Mouse (Mus musculus): Measurements from ENCODE around the gene Nat10.
A peak's percentile ranks its signal among the peaks of the same experiment; 100 is the strongest.

Gene Nat10

DNA sequence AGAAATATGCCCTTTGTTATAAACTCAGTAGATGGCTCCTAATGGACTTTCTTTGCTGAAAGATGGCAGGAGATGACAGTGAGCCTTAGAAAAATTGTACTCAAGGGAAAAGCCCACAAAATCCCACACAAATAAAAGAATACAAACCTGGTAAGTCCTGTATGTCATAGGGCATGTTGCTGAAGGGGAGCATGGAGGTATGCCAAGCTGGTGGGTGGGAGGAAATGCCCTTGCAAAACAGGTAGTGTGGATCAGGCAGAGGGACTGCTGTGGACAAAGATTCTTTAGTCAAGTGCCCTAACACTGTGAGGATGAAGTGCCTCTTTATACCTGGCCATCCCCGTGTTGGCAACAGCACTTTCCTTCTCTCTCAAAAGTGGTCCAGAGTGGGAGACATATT, 68.3 kb downstream of the Nat10 start:
- DNase-seq (ENCODE audit: low read depth, low spot score) = no peak

DNA sequence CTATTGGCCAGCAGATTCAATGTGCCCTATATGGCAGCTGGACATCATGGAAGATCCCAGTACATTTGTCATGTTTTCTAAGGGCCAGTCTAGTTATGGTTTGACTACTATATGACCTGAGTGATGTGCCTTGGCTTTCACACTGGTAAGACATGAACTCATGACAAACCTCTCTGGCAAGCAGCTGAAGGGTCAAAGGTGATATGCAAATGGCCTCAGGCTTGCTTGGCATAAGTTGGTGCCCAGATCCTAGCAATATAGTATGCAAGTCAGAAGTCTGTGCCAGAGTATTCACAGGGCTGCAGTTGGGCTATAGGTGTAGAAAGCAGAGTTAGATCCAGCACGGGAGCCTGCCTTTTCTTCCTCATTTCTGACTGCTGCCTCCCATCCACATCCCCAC, 69.8 kb downstream of the Nat10 start:
- no peak for DNase-seq (ENCODE audit: low read depth, low spot score)

GRCm38 (mm10) chr2:103690828-103691227, 70.2 kb downstream of the Nat10 start:
- DNase-seq (ENCODE audit: low read depth, low spot score) = no peak

DNA sequence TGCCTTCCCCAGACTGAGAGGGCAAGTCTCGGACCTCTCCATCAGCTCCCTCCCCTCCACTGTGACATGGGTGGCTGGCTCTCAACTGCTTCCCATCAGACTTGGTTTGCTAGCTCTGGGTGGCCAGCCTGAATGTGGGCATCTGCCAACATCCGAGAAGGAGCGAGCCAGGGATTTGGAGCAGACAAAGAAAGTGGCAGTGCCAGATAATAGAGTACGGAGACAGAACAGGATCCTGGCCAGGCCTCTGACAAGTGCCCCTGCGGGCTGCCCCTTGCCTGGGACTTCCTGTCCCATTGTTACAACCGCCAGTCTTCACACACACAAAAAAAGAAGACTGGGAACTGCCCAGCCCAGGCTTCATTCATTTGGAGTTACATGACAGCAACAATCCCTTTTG, 70.6 kb downstream of the Nat10 start:
- DNase-seq (ENCODE audit: low read depth, low spot score) = no peak

GRCm38 (mm10) chr2:103687888-103688287, 73.2 kb downstream of the Nat10 start:
- DNase-seq (ENCODE audit: low read depth, low spot score) = no peak

- DNase-seq (ENCODE audit: low read depth, low spot score) = no peak
Observed at GRCm38 (mm10) chr2:103687143-103687542, 73.9 kb downstream of the Nat10 start.

DNA sequence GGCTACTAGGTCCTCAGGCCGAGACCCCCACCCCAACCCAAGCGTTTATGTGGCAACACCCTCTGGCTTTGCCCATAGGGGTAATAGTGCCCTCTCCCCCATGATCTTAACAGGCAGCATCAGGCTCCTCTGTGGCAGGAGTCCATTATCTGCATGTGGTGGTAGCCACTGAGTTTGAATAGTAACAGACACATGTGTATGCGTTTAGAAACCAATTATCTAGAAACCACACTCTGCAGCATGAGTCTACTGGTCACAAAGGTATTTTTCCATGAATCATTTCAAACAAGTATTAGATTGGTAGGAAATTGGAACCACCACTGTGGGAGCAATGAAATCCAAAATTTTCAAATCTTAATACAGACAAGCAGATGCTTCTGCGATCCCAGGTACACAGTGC, 75.5 kb downstream of the Nat10 start:
- DNase-seq (ENCODE audit: low read depth, low spot score) = no peak

DNA sequence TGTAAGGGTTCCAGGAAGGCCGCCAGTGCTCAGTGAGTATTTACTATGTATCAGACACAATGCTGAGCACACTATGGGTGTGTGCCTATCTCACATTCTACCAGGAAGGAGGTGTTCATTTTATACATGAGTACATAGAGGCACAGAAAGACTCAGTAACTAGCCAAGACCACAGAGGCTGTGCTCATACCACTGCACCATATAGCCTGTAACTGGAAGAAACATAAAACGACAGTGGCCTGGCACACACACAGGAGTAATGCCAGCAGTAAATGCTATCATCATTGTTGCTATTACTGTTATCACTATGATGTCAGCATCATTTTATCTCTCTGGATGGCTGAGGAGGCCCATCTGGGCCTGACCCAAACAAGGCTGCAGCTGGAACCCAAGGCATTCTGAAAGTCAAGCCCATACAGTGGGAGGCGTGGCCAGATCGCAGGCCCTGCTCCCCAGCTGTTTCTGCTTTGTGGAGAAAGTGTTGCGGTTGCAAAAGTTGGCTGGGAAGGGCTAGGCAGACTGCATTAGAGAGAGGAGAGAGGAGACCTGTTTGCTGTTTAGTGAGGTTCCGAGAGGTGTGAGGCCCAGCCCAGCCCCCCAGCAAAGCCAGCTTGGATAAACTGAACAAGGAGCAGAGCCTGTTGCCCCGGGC, 76.0 kb downstream of the Nat10 start:
- DNase-seq (ENCODE audit: low read depth, low spot score) = no peak

DNA sequence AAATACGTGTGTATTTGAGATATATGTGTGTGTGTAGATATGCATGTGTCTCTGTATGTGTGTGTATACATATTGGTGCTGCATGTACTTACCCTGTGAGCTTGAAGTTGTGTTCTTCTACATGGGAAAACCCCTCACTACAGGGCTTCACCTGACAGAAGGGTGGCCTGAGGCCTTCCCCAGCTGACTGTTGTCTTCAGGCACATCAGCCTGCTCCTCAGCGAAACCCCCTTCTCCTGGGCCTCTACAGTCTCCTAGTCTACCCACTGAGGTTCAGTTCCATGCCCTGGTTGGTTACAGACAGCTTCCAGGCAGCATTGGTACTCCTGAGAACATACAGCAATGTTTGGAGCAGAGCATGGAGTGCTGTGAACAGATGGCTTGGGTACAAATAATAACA, 76.6 kb downstream of the Nat10 start:
- DNase-seq (ENCODE audit: low read depth, low spot score) = no peak

- no peak for DNase-seq (ENCODE audit: low read depth, low spot score)
Observed at GRCm38 (mm10) chr2:103682927-103683442, 78.1 kb downstream of the Nat10 start.

DNA sequence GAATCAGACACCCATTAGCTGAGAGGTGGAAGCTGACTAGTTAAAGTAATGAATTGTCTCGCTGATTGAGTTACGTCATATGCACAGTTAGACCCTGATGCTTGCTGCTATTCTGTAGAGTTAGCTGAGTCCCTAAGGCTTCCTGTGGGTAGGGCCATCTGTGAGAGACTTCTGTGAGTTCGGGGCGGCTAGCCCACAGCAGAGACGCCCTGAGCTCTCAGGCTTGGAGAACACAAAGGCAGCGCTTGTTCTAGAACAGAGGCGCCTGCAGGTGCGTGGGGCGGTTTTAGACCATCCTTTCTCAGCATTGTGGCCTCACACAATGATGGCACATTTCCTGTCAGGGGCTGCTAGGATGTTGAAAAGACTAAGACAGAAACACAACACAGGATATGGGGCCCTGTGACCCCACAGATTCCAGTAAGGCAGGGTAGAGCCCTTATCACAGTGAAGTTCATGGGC, 78.8 kb downstream of the Nat10 start:
- no peak for DNase-seq (ENCODE audit: low read depth, low spot score)

- DNase-seq (ENCODE audit: low read depth, low spot score) = no peak
Observed at GRCm38 (mm10) chr2:103681149-103681548, 79.9 kb downstream of the Nat10 start.

- no peak for DNase-seq (ENCODE audit: low read depth, low spot score)
Observed at GRCm38 (mm10) chr2:103680364-103681110, 80.5 kb downstream of the Nat10 start.

DNA sequence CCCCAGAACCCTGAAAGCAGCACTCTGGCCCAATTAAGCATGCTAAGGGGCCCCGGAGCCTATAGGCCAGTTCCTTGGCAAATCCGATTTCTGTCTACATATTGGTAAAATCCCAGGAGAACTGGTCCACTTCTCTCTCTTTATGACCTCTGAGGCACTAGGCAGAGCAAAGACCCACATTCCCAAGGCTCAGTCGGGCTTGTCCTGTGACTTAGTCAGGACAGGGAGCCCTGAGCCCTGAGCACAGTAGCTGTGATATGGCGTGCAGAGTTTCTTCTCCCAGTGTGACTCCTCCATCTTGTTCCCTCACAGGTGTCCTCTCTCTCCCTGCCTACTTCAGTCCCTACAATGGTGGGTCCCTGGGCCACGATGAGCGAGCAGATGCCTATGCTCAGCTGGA, 82.6 kb downstream of the Nat10 start:
- no peak for DNase-seq (ENCODE audit: low read depth, low spot score)

- DNase-seq (ENCODE audit: low read depth, low spot score) = no peak
Observed at GRCm38 (mm10) chr2:103677614-103678369, 83.3 kb downstream of the Nat10 start.

- DNase-seq (ENCODE audit: low read depth, low spot score) = peak; percentile 48
Observed at GRCm38 (mm10) chr2:103676808-103677207, 84.3 kb downstream of the Nat10 start.

DNA sequence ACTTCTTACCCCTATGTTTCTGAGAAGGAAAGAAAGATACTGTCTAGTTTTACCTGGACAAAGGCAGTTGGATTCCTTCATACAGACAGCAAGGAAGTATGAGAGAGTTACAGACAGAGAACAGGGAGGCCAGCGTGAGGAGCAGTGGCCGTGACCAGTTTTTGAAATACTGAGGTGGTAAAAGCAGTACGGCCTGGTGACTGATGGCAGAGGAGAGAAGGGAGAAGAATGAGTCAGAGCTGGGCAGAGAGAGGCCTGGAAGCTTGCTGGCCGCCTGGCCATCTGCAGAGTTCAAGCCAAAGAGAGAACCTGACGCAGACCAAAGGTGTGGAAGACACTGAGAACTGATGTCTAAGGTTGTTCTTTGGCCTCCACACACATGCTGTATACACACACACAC, 85.7 kb downstream of the Nat10 start:
- no peak for DNase-seq (ENCODE audit: low read depth, low spot score)

DNA sequence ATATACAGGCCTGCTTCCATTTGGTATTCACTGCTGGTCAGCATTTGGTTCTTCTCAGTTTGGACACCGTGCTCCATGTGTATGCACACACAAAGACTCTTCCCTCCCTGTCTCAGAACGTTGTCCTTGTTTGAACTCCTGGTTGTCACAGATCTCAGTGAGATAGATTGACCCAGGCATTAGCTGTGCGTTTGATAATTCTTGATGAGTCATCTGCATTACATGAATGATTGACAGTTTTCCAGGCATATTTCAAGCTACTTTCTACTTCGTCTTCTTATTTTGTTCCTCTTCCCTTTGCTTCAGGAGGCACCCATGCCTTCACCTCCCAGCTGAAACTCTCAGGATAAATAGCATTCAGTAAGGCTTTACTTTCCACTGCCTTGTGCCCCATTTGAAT, 87.5 kb downstream of the Nat10 start:
- DNase-seq (ENCODE audit: low read depth, low spot score) = no peak

DNA sequence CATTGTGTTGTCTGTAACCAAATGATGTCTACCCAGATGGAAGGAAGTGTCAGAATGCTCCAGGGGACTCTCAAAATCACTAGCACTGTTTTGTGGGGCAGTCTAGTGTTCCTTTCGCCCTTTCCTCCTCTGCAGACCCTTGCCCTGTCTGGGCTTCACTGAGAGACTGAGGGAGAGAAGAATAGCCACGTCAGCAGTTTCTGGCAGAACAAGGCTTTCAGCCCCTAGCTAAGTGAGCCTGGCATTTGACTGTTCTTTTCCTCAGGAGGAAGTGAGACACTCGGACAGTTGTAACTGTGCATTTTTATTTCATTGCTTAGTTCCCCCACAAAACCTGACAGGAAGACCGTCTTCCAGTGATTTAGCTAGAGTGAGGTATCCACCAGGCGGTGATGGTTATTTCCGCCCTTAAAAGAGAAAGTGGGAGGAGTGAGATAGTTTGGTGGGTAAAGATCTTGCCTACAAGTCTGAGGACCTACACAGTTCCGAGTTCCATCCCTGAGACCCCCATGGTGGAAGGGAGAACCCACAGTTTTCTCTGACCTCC, 88.4 kb downstream of the Nat10 start:
- no peak for DNase-seq (ENCODE audit: low read depth, low spot score)

Measured in mesoderm, embryonic 11.5 days (tissue).